Mouse (Mus musculus): ENCODE measurements around the gene Nxpe4. TPM values are rescaled to one million over a fixed set of nuclear protein-coding genes. Genes with fewer than 3 reads are reported as not detected.

Nxpe4 gene
- 1.6 and 2.0 TPM in 2 replicates for total RNA-seq (2012; rRNA removed)
- total RNA-seq (2014; rRNA removed) = 4.8 and 4.9 TPM in 2 replicates
- polyA plus RNA-seq (2012; ENCODE audit: insufficient read length, low read depth) = 7.3 and 9.6 TPM in 2 replicates

DNA sequence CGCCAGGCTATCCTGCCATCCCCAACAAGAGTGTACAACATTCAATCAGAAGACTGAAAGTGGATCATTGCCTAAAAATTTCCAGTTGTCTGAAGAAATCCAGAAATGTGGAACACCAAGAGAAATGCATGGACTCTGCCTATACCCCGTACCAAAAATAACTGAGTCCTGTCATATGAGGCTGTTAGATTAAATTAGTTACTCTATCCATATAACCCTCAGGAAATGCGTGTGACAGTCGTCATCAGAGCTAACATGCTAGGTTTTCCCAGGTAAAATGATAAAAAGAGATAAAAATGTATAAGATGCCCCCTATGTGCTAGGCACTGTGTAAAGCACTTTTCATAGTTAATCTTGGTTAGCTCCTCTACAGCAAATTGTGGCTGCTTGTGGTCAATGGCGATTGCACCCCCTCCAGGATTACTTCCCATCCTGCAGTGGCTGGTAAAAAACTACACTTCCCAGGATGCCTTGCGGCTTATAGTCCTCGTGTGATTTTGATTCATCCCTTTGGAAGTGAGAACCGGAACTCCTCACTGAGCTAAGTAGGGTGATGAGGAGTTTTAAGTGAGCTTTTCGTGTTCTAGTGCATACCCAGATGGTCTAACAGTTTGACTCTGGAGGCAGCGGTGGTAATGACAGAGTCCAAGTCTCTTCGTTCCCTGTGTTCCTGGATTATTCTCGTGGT, at the start of gene Nxpe4:
Gene Nxpe4 (plus strand): TSS at position 519 of the 688 bp plus-strand sequence.
- peak within 1 kb of the TSS; percentile 92 for H3K4me2 ChIP-seq (ENCODE audit: insufficient read depth, low read depth, poor library complexity, severe bottlenecking)
- peak; percentile 87 for DNase-seq (ENCODE audit: extremely low read depth)

DNA sequence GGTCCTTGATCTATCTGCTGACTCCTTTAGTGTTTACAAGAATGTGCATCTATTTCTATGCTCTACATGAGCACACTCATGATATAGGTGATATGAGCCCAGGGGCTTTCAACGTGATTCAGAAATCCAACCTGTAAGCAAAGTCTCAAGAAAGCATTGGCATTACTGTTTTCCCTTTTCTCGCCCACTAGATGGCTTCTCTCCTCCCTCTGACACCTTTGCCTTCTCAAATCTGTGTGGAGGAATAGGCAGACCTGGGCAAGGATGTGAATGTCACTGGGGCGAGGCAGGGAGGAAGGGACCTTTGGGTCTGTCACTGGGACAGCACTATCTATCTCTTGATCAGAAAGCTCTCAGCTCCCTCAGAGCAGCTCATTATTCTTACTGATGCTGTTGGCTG, 35.0 kb upstream of the Nxpe4 start:
- no peaks in the 10 kb centered on the region for H3K4me1 ChIP-seq (ENCODE audit: control insufficient read depth in 1 of 2, insufficient read depth in 2 of 2)
- H3K9me3 ChIP-seq (replicated peaks; ENCODE audit: low read length) = no peaks in the 10 kb centered on the region
- no peaks in the 10 kb centered on the region for H3K36me3 ChIP-seq (replicated peaks in 1 of 2; ENCODE audit: control insufficient read depth in 1 of 2, insufficient read depth in 1 of 2, low read length in 1 of 2)
- no peak overlapping the region for H3K4me2 ChIP-seq (ENCODE audit: insufficient read depth, low read depth, poor library complexity, severe bottlenecking)
- no peak overlapping the region for H3K4me3 ChIP-seq (replicated peaks in 1 of 3; ENCODE audit: low read depth in 2 of 3, low read length in 2 of 3, poor library complexity in 1 of 3)
- dilution Hi-C loops (cut with MboI; ENCODE audit: extremely low pct_ligation_motif_present, extremely low pct_unique_long_range_greater_than_20kb, low sequenced_read_pairs) (no loop called here), in situ Hi-C loops (cut with MboI; ENCODE audit: low pct_ligation_motif_present, low pct_unique_long_range_greater_than_20kb, low sequenced_read_pairs) (no loop called here)
- H3K27me3 ChIP-seq (replicated peaks) = peaks cover 68% of the 10 kb centered on the region
- no peak for DNase-seq (ENCODE audit: extremely low read depth)
- H3K79me2 ChIP-seq (replicated peaks; ENCODE audit: control insufficient read depth, extremely low read depth, insufficient read depth, poor library complexity, severe bottlenecking) = no peaks in the 10 kb centered on the region
- H3K27ac ChIP-seq (ENCODE audit: insufficient read depth, low read depth) = no peak overlapping the region
- H3K9ac ChIP-seq (ENCODE audit: insufficient read depth, low read depth) = no peak overlapping the region
- TF ChIP-seq JUND (conservative IDR thresholded peaks at IDR 0.05; ENCODE audit: low read depth, low read length) = no peak
- peak in 1 of 2 experiments; percentile 14; a peak in 1 of 4 replicates for TF ChIP-seq CTCF (conservative IDR thresholded peaks at IDR 0.05 in 1 of 2, IDR thresholded peaks at IDR 0.05 in 1 of 2; ENCODE audit: low read depth in 2 of 2, low read length in 2 of 2)
- TF ChIP-seq IRF4 (IDR thresholded peaks at IDR 0.05; ENCODE audit: low read depth, low read length) = no peak
- no peak for TF ChIP-seq NELFE (IDR thresholded peaks at IDR 0.05; ENCODE audit: low read depth, low read length)
- TF ChIP-seq NRF1 (IDR thresholded peaks at IDR 0.05; ENCODE audit: low read depth, low read length) = no peak
- TF ChIP-seq CHD2 (IDR thresholded peaks at IDR 0.05; ENCODE audit: low read length) = no peak
- TF ChIP-seq SMC3 (IDR thresholded peaks at IDR 0.05; ENCODE audit: low read depth, low read length) = peak; percentile 5; the same call in 1 of the 2 replicates
- no peak for TF ChIP-seq UBTF (IDR thresholded peaks at IDR 0.05; ENCODE audit: low read depth, low read length)
- no peak for TF ChIP-seq POLR2AphosphoS2 (IDR thresholded peaks at IDR 0.05; ENCODE audit: low read depth, low read length)
- TF ChIP-seq ZC3H11A (IDR thresholded peaks at IDR 0.05; ENCODE audit: low read depth, low read length) = no peak
- TF ChIP-seq BHLHE40 (IDR thresholded peaks at IDR 0.05; ENCODE audit: low read depth, low read length) = no peak
- no peak for TF ChIP-seq USF1 (IDR thresholded peaks at IDR 0.05; ENCODE audit: low read depth, low read length)
- TF ChIP-seq ZMIZ1 (IDR thresholded peaks at IDR 0.05; ENCODE audit: low read depth, low read length) = no peak
- TF ChIP-seq USF2 (conservative IDR thresholded peaks at IDR 0.05; ENCODE audit: low read depth, low read length) = no peak
- TF ChIP-seq RAD21 (IDR thresholded peaks at IDR 0.05; ENCODE audit: low read depth, low read length) = no peak
- no peak for TF ChIP-seq EP300 (IDR thresholded peaks at IDR 0.05; ENCODE audit: low read length)

More for the DNA sequence above, at the start of gene Nxpe4:
- peaks cover 0 to 28% of the 10 kb centered on the region in 2 experiments; a peak in 2 of 4 replicates for H3K4me1 ChIP-seq (ENCODE audit: control insufficient read depth in 1 of 2, insufficient read depth in 2 of 2)
- H3K9ac ChIP-seq (ENCODE audit: insufficient read depth, low read depth) = peak within 1 kb of the TSS; percentile 84
- TF ChIP-seq ZMIZ1 (IDR thresholded peaks at IDR 0.05; ENCODE audit: low read depth, low read length) = no peak
- TF ChIP-seq NELFE (IDR thresholded peaks at IDR 0.05; ENCODE audit: low read depth, low read length) = 0 out of 2 replicates have a peak, but pooled peaks have one; percentile 58
- 0 out of 2 replicates have a peak, but pooled peaks have one; percentile 24 for TF ChIP-seq TCF12 (IDR thresholded peaks at IDR 0.05; ENCODE audit: low read depth, low read length)
- TF ChIP-seq ELF1 (IDR thresholded peaks at IDR 0.05; ENCODE audit: low read depth, low read length) = peak; percentile 87
- peak; percentile 73; the same call in 1 of the 2 replicates for TF ChIP-seq MYC (IDR thresholded peaks at IDR 0.05; ENCODE audit: low read depth, low read length)
- TF ChIP-seq KAT2A (IDR thresholded peaks at IDR 0.05; ENCODE audit: insufficient replicate concordance, low read length) = peak; percentile 87; the same call in 1 of the 2 replicates
- TF ChIP-seq GABPA (IDR thresholded peaks at IDR 0.05; ENCODE audit: insufficient replicate concordance, low read depth, low read length) = peak; percentile 22; the same call in 1 of the 2 replicates
- TF ChIP-seq JUN (IDR thresholded peaks at IDR 0.05; ENCODE audit: insufficient read depth, low read depth, low read length) = no peak
- 0 out of 2 replicates have a peak, but pooled peaks have one; percentile 40 for TF ChIP-seq JUND (conservative IDR thresholded peaks at IDR 0.05; ENCODE audit: low read depth, low read length)
- peak; percentile 76; the same call in 1 of the 2 replicates for TF ChIP-seq TBP (conservative IDR thresholded peaks at IDR 0.05; ENCODE audit: low read depth, low read length)
- TF ChIP-seq CTCF (conservative IDR thresholded peaks at IDR 0.05 in 1 of 2, IDR thresholded peaks at IDR 0.05 in 1 of 2; ENCODE audit: low read depth in 2 of 2, low read length in 2 of 2) = peak in 1 of 2 experiments; percentile 48; a peak in 2 of 4 replicates
- TF ChIP-seq CHD2 (IDR thresholded peaks at IDR 0.05; ENCODE audit: low read length) = peak; percentile 99
- TF ChIP-seq HCFC1 (IDR thresholded peaks at IDR 0.05; ENCODE audit: low read depth, low read length) = peak; percentile 97
- TF ChIP-seq POLR2A (IDR thresholded peaks at IDR 0.05; ENCODE audit: low read depth, low read length) = peak; percentile 62
- no peak for TF ChIP-seq USF2 (conservative IDR thresholded peaks at IDR 0.05; ENCODE audit: low read depth, low read length)
- 0 out of 2 replicates have a peak, but pooled peaks have one; percentile 30 for TF ChIP-seq MAX (IDR thresholded peaks at IDR 0.05; ENCODE audit: low read length)
- no peak for TF ChIP-seq CHD1 (IDR thresholded peaks at IDR 0.05; ENCODE audit: low read depth, low read length)
- TF ChIP-seq RAD21 (IDR thresholded peaks at IDR 0.05; ENCODE audit: low read depth, low read length) = peak; percentile 36
- no peaks in the 10 kb centered on the region for H3K9me3 ChIP-seq (replicated peaks; ENCODE audit: low read length)
- peak within 1 kb of the TSS; percentile 59 to 74 (median 60) for H3K4me3 ChIP-seq (replicated peaks in 1 of 3; ENCODE audit: low read depth in 2 of 3, low read length in 2 of 3, poor library complexity in 1 of 3)
- in situ Hi-C loops (cut with MboI; ENCODE audit: low pct_ligation_motif_present, low pct_unique_long_range_greater_than_20kb, low sequenced_read_pairs) = no loop called here
- H3K27me3 ChIP-seq (replicated peaks) = peaks cover 3% of the 10 kb centered on the region
- H3K27ac ChIP-seq (ENCODE audit: insufficient read depth, low read depth) = no peak within 1 kb of the TSS
- dilution Hi-C loops (cut with MboI; ENCODE audit: extremely low pct_ligation_motif_present, extremely low pct_unique_long_range_greater_than_20kb, low sequenced_read_pairs) = no loop called here
- peaks cover 0 to 9% of the 10 kb centered on the region in 2 experiments for H3K36me3 ChIP-seq (replicated peaks in 1 of 2; ENCODE audit: control insufficient read depth in 1 of 2, insufficient read depth in 1 of 2, low read length in 1 of 2)
- H3K79me2 ChIP-seq (replicated peaks; ENCODE audit: control insufficient read depth, extremely low read depth, insufficient read depth, poor library complexity, severe bottlenecking) = no peaks in the 10 kb centered on the region

All from CH12.LX (cell line).